Mouse (Mus musculus) lung, embryonic 14.5 days (tissue): ENCODE data around the gene Olfr1215. TPM values are rescaled to one million over a fixed set of nuclear protein-coding genes. Genes with fewer than 3 reads are reported as not detected.
"Not testable (repeated sequence)": the region's sequence is repeated elsewhere in the genome, so short reads cannot be mapped to it uniquely, and the experiment has no call there.

Experiments used
- ATAC-seq: fragments of 200-750 bp; cut with Nextera tagmentation; 2 replicates; pipeline ENCODE4 v1.8.0; 2017; ENCODE audit warnings: mild to moderate bottlenecking, moderate TSS enrichment, moderate library complexity; ENCODE audit not compliant: insufficient read depth
- DNase-seq: peaks from one replicate; pipeline ENCODE4 v3.0.0-alpha.2; 2015
- H3K27ac ChIP-seq: fragments of 300-500 bp; sonication (generic); 2 replicates; pipeline ENCODE4 v1.5.1; 2014; ENCODE audit warnings: low read depth, mild to moderate bottlenecking, moderate library complexity
- H3K27me3 ChIP-seq: fragments of 300-500 bp; sonication (generic); 2 replicates; pipeline ENCODE4 v1.6.1; 2014; ENCODE audit warnings: low read length, control low read depth; ENCODE audit not compliant: insufficient read depth
- H3K36me3 ChIP-seq: fragments of 300-500 bp; sonication (generic); 2 replicates; pipeline ENCODE4 v1.6.1; 2014; ENCODE audit warnings: control low read depth; ENCODE audit not compliant: insufficient read depth
- H3K4me1 ChIP-seq: fragments of 300-500 bp; sonication (generic); 2 replicates; pipeline ENCODE4 v1.6.1; 2014; ENCODE audit warnings: antibody characterized with exemption, control low read depth; ENCODE audit not compliant: insufficient read depth
- H3K4me2 ChIP-seq: fragments of 300-500 bp; sonication (generic); 2 replicates; pipeline ENCODE4 v1.6.1; 2014; ENCODE audit warnings: mild to moderate bottlenecking
- H3K4me3 ChIP-seq: fragments of 300-500 bp; sonication (generic); 2 replicates; pipeline ENCODE4 v1.5.1; 2014; ENCODE audit warnings: low read depth, low read length
- H3K9ac ChIP-seq: fragments of 300-500 bp; sonication (generic); 2 replicates; pipeline ENCODE4 v1.6.1; 2014
- H3K9me3 ChIP-seq: fragments of 300-500 bp; sonication (generic); 2 replicates; pipeline ENCODE4 v1.6.1; 2016; ENCODE audit warnings: low read depth, low read length, control low read depth
- CTCF ChIP-seq: IDR thresholded peaks from 2 replicates; pipeline ENCODE4 v1.5.1; 2016; ENCODE audit warnings: antibody characterized with exemption, low read depth
- WGBS: fragments of 180-500 bp; shearing (Covaris S2); extraction: QIAGEN DNeasy Blood & Tissue Kit; methylation state at CpG from one replicate; pipeline ENCODE4 v1.1.7; 2014; 5-methylcytosine and 5-hydroxymethylcytosine counted together
- polyA plus RNA-seq: library from polyadenylated mRNA; unstranded; fragments of >200 nt; fragmentation: Nextera tagmentation; extraction: Ambion mirVana; gene quantifications from 2 replicates; pipeline ENCODE4 v1.2.1, GENCODE M21; 2014

Gene Olfr1215
- polyA plus RNA-seq = not detected in 2 replicates

DNA sequence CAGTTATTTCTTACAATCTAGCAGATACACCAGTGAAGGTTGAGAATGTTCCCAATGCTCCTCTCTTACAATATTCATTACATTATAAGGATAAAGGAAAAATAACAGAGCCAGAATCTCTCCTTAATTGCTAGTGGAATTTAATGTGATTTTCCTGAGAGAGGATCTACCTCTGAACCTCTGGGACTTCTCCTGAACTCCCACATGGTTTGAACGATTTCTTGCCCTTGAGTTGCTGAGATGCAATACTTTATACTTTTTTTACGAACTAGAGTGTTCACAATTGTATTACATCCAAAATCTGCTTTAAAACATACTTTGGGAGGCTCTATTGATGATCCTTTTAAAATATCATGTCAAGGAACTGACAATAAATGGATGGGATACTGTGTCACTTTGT is at the start of gene Olfr1215:
TSS of gene Olfr1215 (minus strand) at position 101 of the 400 bp plus-strand sequence.
- Histone ChIP-seq H3K27ac (no peak within 1 kb of the TSS), H3K9ac (no peak within 1 kb of the TSS), H3K4me1 (no peaks in the 10 kb centered on the region), H3K36me3 (no peaks in the 10 kb centered on the region), H3K27me3 (no peaks in the 10 kb centered on the region), H3K4me3 (no peak within 1 kb of the TSS), H3K9me3 (no peaks in the 10 kb centered on the region), H3K4me2 (no peak within 1 kb of the TSS)
- WGBS = 73% methylated on average over 2 of the region's 2 CpGs
- ATAC-seq (no peak), DNase-seq (no peak)
- TF ChIP-seq CTCF = no peak

DNA sequence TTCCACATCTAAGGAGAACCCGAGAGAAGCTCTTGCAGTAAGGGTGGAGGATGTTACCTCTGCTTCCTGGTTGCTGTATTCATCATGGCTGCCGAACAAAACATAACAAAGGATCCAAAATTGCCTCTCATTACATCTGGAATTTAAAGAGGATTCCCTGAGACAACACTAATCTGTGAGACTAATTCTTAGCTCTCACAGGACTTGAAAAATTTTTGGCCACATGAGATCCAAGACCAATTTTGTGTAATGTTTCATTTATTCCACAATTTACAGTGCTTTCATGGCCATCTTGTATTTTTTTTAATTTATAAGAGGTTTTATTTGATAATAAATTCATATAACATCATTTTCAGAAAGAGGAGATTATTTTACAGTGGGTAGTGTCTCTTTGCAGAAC is 25.2 kb upstream of the Olfr1215 start, which contains the start of gene Olfr1217:
TSS of gene Olfr1217 (minus strand) at position 101 of the 400 bp plus-strand sequence.
- no peak for TF ChIP-seq CTCF
- Histone ChIP-seq H3K9me3 (no peaks in the 10 kb centered on the region), H3K36me3 (no peaks in the 10 kb centered on the region), H3K27ac (no peak within 1 kb of the TSS), H3K4me1 (no peaks in the 10 kb centered on the region), H3K9ac (no peak within 1 kb of the TSS), H3K4me3 (no peak within 1 kb of the TSS), H3K4me2 (no peak within 1 kb of the TSS), H3K27me3 (no peaks in the 10 kb centered on the region)
- 71% methylated on average over 2 of the region's 2 CpGs for WGBS
- ATAC-seq (no peak), DNase-seq (no peak)

DNA sequence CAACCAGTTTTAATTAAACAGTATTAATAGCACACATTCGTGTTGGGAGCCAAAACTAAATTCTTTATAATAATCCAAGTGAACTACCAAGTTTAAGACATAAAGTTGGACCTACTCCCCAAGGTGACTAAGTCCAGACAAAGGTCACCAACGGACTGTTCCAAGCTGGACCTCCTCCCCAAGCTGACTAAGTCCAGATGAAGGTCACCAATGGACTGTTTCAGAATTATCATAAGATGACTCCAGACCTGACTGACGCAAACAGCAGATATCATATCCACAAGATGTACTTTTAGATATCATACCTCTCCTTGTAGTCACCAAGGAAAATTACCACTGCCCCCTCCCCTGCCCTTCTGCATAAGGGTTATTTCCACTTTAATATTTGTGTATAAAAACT is 14.7 kb upstream of the Olfr1215 start:
- not testable (repeated sequence) for H3K4me1 ChIP-seq, H3K27me3 ChIP-seq, H3K4me2 ChIP-seq, H3K27ac ChIP-seq, DNase-seq, ATAC-seq, H3K36me3 ChIP-seq, H3K9ac ChIP-seq, H3K4me3 ChIP-seq, H3K9me3 ChIP-seq
- WGBS = 70% methylated on average over 3 of the region's 3 CpGs

DNA sequence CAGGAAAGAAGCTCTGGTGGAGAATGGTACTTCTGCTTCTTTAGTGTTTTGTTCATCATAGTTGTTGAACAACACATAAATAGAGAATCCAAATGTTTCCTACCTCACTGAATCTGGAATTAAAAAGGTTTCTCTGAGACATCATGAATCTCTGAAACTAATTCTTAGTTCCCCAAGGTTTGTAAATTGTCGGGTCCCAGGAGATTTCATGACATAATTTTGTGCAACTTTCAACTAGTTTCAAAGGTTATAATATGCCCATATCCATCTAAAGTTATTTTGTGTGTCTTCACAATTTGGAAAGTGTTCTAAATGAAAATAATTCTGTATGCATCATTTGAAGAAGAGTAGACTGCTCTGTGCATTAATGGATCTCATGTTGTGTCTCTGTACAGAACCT is 11.5 kb upstream of the Olfr1215 start, which contains the start of gene Olfr1216:
TSS of gene Olfr1216 (minus strand) at position 101 of the 400 bp plus-strand sequence.
- no peaks in the 10 kb centered on the region for H3K27me3 ChIP-seq
- WGBS = 81% methylated on average over 1 of the region's 1 CpGs

DNA sequence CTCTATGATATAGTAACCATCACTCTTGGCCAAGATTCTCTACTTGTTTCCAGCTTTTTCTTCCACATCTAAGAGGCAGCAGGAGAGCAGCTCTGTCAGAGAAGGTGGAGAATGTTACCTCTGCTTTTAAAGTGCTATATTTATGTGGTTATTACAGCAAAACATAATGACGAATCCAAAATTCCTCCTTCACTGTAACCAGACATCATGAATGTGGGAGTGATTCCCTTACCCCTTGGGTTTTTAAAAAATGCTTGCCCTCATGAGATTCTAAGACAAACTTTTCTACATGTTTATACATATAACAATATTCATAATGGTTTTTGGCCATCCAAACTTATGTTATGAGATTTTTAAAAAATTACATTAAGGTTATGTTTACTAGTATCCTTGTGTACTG is 14.2 kb downstream of the Olfr1215 start, which contains the start of gene Olfr1214:
TSS of gene Olfr1214 (minus strand) at position 101 of the 400 bp plus-strand sequence.
- H3K27ac ChIP-seq = no peak within 1 kb of the TSS
- H3K4me2 ChIP-seq = no peak within 1 kb of the TSS
- no peak within 1 kb of the TSS for H3K4me3 ChIP-seq
- no peak for DNase-seq
- H3K9ac ChIP-seq = no peak within 1 kb of the TSS
- no peaks in the 10 kb centered on the region for H3K4me1 ChIP-seq
- no peaks in the 10 kb centered on the region for H3K9me3 ChIP-seq
- 90% methylated on average over 1 of the region's 1 CpGs for WGBS
- no peak for TF ChIP-seq CTCF
- H3K36me3 ChIP-seq = no peaks in the 10 kb centered on the region
- H3K27me3 ChIP-seq = no peaks in the 10 kb centered on the region
- ATAC-seq = no peak

More for the DNA sequence above, 11.5 kb upstream of the Olfr1215 start, which contains the start of gene Olfr1216:
- Histone ChIP-seq H3K4me2 (no peak within 1 kb of the TSS), H3K9me3 (no peaks in the 10 kb centered on the region), H3K36me3 (no peaks in the 10 kb centered on the region), H3K9ac (no peak within 1 kb of the TSS), H3K4me1 (no peaks in the 10 kb centered on the region), H3K4me3 (no peak within 1 kb of the TSS), H3K27ac (no peak within 1 kb of the TSS)
- ATAC-seq (no peak), DNase-seq (no peak)
- TF ChIP-seq CTCF = no peak

DNA sequence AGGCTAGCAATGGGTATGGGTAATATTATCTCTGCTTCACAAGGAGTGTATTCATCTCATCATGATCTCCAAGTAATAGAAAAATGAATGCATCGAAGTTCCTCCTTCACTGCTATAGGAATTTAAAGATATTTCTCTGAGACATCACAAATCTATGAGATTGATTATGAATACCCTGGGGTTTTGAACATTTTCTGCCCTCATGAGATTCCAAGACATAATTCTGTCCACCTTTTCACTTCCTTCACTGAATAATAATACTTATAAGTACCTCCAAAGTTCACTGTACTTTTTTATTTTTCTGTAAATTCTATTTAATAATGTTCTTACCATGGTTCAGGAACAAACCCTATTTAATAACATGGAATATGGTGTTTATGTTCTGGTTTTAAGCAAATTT is 26.6 kb downstream of the Olfr1215 start, which contains the start of gene Gm13762:
TSS of gene Gm13762 (minus strand) at position 101 of the 400 bp plus-strand sequence.
- Histone ChIP-seq H3K27ac (no peak within 1 kb of the TSS), H3K36me3 (no peaks in the 10 kb centered on the region), H3K4me3 (no peak within 1 kb of the TSS), H3K4me2 (no peak within 1 kb of the TSS), H3K4me1 (no peaks in the 10 kb centered on the region), H3K27me3 (no peaks in the 10 kb centered on the region), H3K9ac (no peak within 1 kb of the TSS), H3K9me3 (no peaks in the 10 kb centered on the region)
- DNase-seq (no peak), ATAC-seq (no peak)
- no peak for TF ChIP-seq CTCF
- 74% methylated on average over 1 of the region's 1 CpGs for WGBS

DNA sequence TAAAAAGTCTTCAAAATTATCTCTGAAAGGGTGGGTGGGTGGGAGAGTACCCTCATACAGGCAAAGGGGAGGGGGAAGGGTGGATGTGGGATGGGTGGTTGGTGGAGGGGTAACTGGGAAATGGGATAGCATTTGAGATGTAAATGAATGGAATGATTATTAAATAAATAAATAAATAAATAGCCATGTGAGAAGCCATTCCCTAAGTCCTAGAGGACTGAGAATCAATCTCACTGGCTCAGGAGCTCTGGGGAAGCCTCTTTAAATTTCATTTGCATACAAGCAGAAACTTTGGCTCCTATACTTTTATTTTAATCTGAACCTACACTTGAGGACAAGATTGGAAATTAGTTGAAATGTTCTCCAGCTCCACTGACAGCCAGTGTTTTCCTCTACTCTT is 53.1 kb downstream of the Olfr1215 start, which contains the start of gene Olfr1212:
TSS of gene Olfr1212 (plus strand) at position 301 of the 400 bp plus-strand sequence.
- H3K4me3 ChIP-seq = no peak within 1 kb of the TSS
- no peak for TF ChIP-seq CTCF
- H3K9ac ChIP-seq = no peak within 1 kb of the TSS
- ATAC-seq (no peak), DNase-seq (no peak)
- no peak within 1 kb of the TSS for H3K27ac ChIP-seq
- H3K36me3 ChIP-seq = no peaks in the 10 kb centered on the region
- H3K27me3 ChIP-seq = no peaks in the 10 kb centered on the region
- no peak within 1 kb of the TSS for H3K4me2 ChIP-seq
- H3K4me1 ChIP-seq = no peaks in the 10 kb centered on the region
- H3K9me3 ChIP-seq = no peaks in the 10 kb centered on the region

Other genes with a start within 250 kb of the Olfr1215 start
- not detected in 2 replicates for gene Olfr1199, start 246.5 kb downstream of the Olfr1215 start, polyA plus RNA-seq
- not detected in 2 replicates for gene Olfr1200, start 236.5 kb downstream of the Olfr1215 start, polyA plus RNA-seq
- gene Olfr1201, start 213.9 kb downstream of the Olfr1215 start, polyA plus RNA-seq = not detected in 2 replicates
- gene Olfr1202, start 192.5 kb downstream of the Olfr1215 start, polyA plus RNA-seq = not detected in 2 replicates
- not detected in 2 replicates for gene Olfr1205, start 177.2 kb downstream of the Olfr1215 start, polyA plus RNA-seq
- gene Olfr1204, start 157.7 kb downstream of the Olfr1215 start, polyA plus RNA-seq = not detected in 2 replicates
- gene Olfr1206, start 143.7 kb downstream of the Olfr1215 start, polyA plus RNA-seq = not detected in 2 replicates
- gene Olfr1208, start 104.7 kb downstream of the Olfr1215 start, polyA plus RNA-seq = not detected in 2 replicates
- not detected in 2 replicates for gene Olfr1209, start 91.8 kb downstream of the Olfr1215 start, polyA plus RNA-seq
- not detected in 2 replicates for gene Olfr1211, start 68.9 kb downstream of the Olfr1215 start, polyA plus RNA-seq
- not detected in 2 replicates for gene Olfr1212, start 53.0 kb downstream of the Olfr1215 start, polyA plus RNA-seq
- not detected in 2 replicates for gene Gm13762, start 26.7 kb downstream of the Olfr1215 start, polyA plus RNA-seq
- not detected in 2 replicates for gene Olfr1214, start 14.3 kb downstream of the Olfr1215 start, polyA plus RNA-seq
- gene Olfr1216, start 11.4 kb upstream of the Olfr1215 start, polyA plus RNA-seq = not detected in 2 replicates
- not detected in 2 replicates for gene Olfr1217, start 25.1 kb upstream of the Olfr1215 start, polyA plus RNA-seq
- not detected in 2 replicates for gene Olfr1218, start 54.2 kb upstream of the Olfr1215 start, polyA plus RNA-seq
- gene Olfr1219, start 76.5 kb upstream of the Olfr1215 start, polyA plus RNA-seq = not detected in 2 replicates
- not detected in 2 replicates for gene Olfr1220, start 99.9 kb upstream of the Olfr1215 start, polyA plus RNA-seq
- not detected in 2 replicates for gene Olfr1221, start 110.3 kb upstream of the Olfr1215 start, polyA plus RNA-seq
- not detected in 2 replicates for gene Olfr1222, start 126.1 kb upstream of the Olfr1215 start, polyA plus RNA-seq
- gene Olfr1223, start 144.6 kb upstream of the Olfr1215 start, polyA plus RNA-seq = not detected in 2 replicates
- not detected in 2 replicates for gene Olfr1224-ps1, start 157.1 kb upstream of the Olfr1215 start, polyA plus RNA-seq
- not detected in 2 replicates for gene Olfr1225, start 167.7 kb upstream of the Olfr1215 start, polyA plus RNA-seq
- gene Olfr1226, start 193.1 kb upstream of the Olfr1215 start, polyA plus RNA-seq = not detected in 2 replicates
- gene Olfr1228, start 247.1 kb upstream of the Olfr1215 start, polyA plus RNA-seq = not detected in 2 replicates